Mouse (Mus musculus) cerebellum, adult 2 months (tissue): ENCODE measurements around the gene Krt15.

Source experiments
- CTCF ChIP-seq: fragments of 200-500 bp; IDR thresholded peaks from 2 replicates; pipeline ENCODE4 v1.5.1; 2011; ENCODE audit warnings: low read depth, mild to moderate bottlenecking, control low read depth, low read length, moderate library complexity, borderline replicate concordance; ENCODE audit not compliant: insufficient read depth
- POLR2A ChIP-seq: fragments of 200-500 bp; IDR thresholded peaks from 2 replicates; pipeline ENCODE4 v1.6.1; 2011; ENCODE audit warnings: low read length, control low read depth, borderline replicate concordance; ENCODE audit not compliant: insufficient read depth

GRCm38 (mm10) chr11:100087861-100088260 lies 47.9 kb downstream of the Krt15 start, which contains the start of gene Krt32:
- TF ChIP-seq POLR2A (no peak), CTCF (no peak)
